Mouse (Mus musculus): ENCODE data around the gene Stx4a. TPM values are rescaled to one million over a fixed set of nuclear protein-coding genes. Genes with fewer than 3 reads are reported as not detected.

Gene Stx4a
- polyA plus RNA-seq, 1 experiment from 2014 or later, result 10.6 TPM

DNA sequence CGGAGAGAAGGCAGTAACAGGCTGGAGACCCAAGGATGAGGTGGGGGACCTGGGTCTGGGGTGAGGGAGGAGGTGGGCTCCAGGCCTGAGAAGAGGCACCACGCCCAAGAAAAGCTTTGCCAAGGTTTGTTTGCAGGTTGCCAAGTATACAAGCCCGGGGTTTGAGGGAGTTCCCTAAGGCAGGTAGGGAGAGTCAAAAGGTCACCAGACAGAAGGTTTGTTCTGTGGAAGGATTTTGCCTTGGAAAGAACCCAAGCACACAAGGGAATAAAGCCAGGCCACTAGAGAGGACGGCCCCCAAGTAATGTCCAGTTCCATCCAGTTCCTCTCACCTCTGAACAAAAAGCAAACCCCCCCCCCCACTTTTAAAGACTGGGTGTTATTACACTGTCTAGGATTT lies 12.9 kb upstream of the Stx4a start:
- Histone ChIP-seq H3K27ac (no peak overlapping the region), H3K36me3 (replicated peaks; ENCODE audit: control insufficient read depth, insufficient read depth) (peaks cover 86% of the 10 kb centered on the region), H3K4me3 (replicated peaks; ENCODE audit: low read length) (no peak overlapping the region), H3K9ac (no peak overlapping the region), H3K4me1 (replicated peaks; ENCODE audit: control insufficient read depth, insufficient read depth, low read length) (no peaks in the 10 kb centered on the region), H3K4me2 (replicated peaks) (no peak overlapping the region), H3K27me3 (ENCODE audit: control insufficient read depth, insufficient read depth, low read length) (no peaks in the 10 kb centered on the region), H3K9me3 (ENCODE audit: control insufficient read depth, low read length) (no peaks in the 10 kb centered on the region)
- ATAC-seq (ENCODE audit: low FRiP score) (no peak), DNase-seq (ENCODE audit: low spot score) (no peak)
- 80% methylated on average over 4 of the region's 4 CpGs for WGBS

DNA sequence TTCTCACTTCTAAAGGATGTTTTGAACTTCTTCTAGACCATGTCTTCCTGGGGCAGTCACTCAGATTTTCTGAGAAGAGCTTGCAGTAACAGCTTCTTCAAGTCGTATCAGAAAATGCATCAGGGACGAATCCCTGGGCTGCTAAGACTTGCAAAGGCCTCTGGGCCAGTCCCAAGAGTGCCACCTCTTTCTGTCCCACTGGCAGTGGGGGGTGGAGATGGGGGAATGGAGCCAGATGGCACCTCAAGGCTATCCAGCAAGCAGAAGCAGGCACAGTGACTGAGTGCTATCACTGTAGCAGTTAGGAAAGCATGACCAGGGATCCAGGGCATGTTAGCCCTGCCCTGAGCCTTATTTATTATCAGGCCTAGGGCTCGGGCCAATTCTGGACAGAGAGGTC lies 11.8 kb upstream of the Stx4a start:
- no peaks in the 10 kb centered on the region for H3K4me1 ChIP-seq (replicated peaks; ENCODE audit: control insufficient read depth, insufficient read depth, low read length)
- H3K27ac ChIP-seq, result no peak overlapping the region
- DNase-seq (ENCODE audit: low spot score) (no peak), ATAC-seq (ENCODE audit: low FRiP score) (no peak)
- H3K9me3 ChIP-seq (ENCODE audit: control insufficient read depth, low read length), result no peaks in the 10 kb centered on the region
- no peaks in the 10 kb centered on the region for H3K27me3 ChIP-seq (ENCODE audit: control insufficient read depth, insufficient read depth, low read length)
- WGBS, result 91% methylated on average over 3 of the region's 3 CpGs
- no peak overlapping the region for H3K4me2 ChIP-seq (replicated peaks)
- no peak overlapping the region for H3K4me3 ChIP-seq (replicated peaks; ENCODE audit: low read length)
- H3K9ac ChIP-seq, result no peak overlapping the region
- peaks cover 81% of the 10 kb centered on the region for H3K36me3 ChIP-seq (replicated peaks; ENCODE audit: control insufficient read depth, insufficient read depth)

DNA sequence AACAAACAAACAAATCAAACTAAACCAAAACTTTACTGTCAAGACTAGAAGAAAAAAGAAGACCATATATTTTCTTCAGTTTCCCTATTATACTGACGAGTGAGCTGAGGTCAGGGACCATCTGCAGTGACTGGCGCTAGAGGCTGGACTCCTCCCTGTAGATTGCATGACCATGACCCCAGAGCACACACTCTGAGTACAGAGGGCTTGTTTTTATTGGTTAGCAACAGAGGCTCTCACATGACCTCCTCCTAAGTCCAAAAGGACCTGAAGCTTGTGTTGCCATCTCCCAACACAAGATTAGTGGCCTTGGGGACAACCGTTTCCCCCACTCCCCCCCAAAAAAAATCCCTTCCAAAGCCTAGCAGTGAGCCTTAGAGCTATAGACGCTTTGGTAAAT lies 10.3 kb upstream of the Stx4a start:
- no peak overlapping the region for H3K9ac ChIP-seq
- no peak overlapping the region for H3K4me3 ChIP-seq (replicated peaks; ENCODE audit: low read length)
- no peak overlapping the region for H3K27ac ChIP-seq
- H3K4me1 ChIP-seq (replicated peaks; ENCODE audit: control insufficient read depth, insufficient read depth, low read length), result no peaks in the 10 kb centered on the region
- WGBS, result 90% methylated on average over 4 of the region's 4 CpGs
- no peak for ATAC-seq (ENCODE audit: low FRiP score)
- H3K9me3 ChIP-seq (ENCODE audit: control insufficient read depth, low read length), result no peaks in the 10 kb centered on the region
- H3K27me3 ChIP-seq (ENCODE audit: control insufficient read depth, insufficient read depth, low read length), result no peaks in the 10 kb centered on the region
- no peak overlapping the region for H3K4me2 ChIP-seq (replicated peaks)
- DNase-seq (ENCODE audit: low spot score), result no peak
- peaks cover 72% of the 10 kb centered on the region for H3K36me3 ChIP-seq (replicated peaks; ENCODE audit: control insufficient read depth, insufficient read depth)

DNA sequence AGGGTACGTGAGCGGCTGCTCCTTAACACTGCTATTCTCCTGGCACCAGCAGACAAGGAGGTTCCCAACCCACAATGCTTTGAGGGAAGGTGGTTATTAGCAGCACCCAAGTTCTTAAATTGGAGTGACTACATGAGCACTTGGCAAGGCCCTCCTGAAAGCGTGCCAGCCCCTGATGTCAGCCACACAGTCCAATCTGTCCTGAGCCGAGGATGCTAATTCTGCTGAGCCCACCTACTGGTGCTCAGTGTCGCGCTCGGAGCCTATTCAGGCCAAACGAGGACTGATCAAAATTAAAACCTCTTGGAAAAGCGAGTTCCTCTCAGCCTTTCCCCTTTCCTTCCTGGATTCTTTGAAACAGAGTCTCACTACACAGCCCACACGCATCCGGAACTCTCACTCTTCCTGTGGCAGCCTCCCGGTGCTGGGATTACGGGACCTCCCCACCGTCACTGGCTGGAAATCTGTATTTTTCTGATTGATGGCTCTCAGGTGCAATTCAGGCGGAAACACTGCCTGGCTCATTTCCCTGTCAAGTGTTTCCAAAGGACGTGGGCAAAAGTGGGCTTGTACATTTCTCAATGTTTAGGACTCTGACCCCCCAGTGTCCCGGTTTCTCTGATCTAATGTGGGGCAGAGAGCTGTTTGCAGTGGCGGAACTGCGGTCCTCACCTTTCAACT lies 9.7 kb upstream of the Stx4a start:
- Histone ChIP-seq H3K36me3 (replicated peaks; ENCODE audit: control insufficient read depth, insufficient read depth) (peaks cover 66% of the 10 kb centered on the region), H3K4me3 (replicated peaks; ENCODE audit: low read length) (no peak overlapping the region), H3K4me1 (replicated peaks; ENCODE audit: control insufficient read depth, insufficient read depth, low read length) (no peaks in the 10 kb centered on the region), H3K4me2 (replicated peaks) (no peak overlapping the region), H3K9me3 (ENCODE audit: control insufficient read depth, low read length) (no peaks in the 10 kb centered on the region), H3K27me3 (ENCODE audit: control insufficient read depth, insufficient read depth, low read length) (no peaks in the 10 kb centered on the region), H3K27ac (no peak overlapping the region), H3K9ac (no peak overlapping the region)
- DNase-seq (ENCODE audit: low spot score) (no peak), ATAC-seq (ENCODE audit: low FRiP score) (no peak)
- 84% methylated on average over 19 of the region's 19 CpGs for WGBS

DNA sequence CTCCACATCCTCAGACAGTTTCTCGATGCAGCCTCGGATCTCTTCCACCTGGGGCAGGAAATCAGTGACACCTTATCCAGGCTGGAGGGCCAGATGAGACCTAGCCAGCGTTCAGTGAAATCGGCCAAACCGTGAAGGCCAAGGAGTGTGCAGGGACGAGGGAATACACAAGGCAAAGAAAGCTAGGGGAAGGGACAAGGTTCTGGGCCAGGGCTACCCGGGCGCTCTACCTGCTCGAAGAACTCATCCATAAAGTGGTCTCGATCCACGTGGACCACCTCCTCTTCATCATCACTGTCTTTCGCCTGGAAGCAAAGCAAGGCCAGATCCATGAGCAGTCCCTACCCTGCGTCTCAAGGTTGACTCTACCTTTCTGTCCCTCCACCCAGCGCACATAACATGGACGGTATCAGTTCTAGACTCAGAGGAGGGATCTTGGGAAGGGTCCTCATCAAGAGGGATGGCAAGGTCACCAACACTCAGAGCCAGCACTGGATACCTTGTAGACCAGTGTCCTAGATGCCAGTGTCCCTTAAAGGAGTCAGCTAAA lies 8.9 kb upstream of the Stx4a start:
- H3K27me3 ChIP-seq (ENCODE audit: control insufficient read depth, insufficient read depth, low read length), result no peaks in the 10 kb centered on the region
- H3K9me3 ChIP-seq (ENCODE audit: control insufficient read depth, low read length), result no peaks in the 10 kb centered on the region
- H3K9ac ChIP-seq, result no peak overlapping the region
- no peak overlapping the region for H3K4me3 ChIP-seq (replicated peaks; ENCODE audit: low read length)
- no peak for ATAC-seq (ENCODE audit: low FRiP score)
- 94% methylated on average over 15 of the region's 15 CpGs for WGBS
- no peaks in the 10 kb centered on the region for H3K4me1 ChIP-seq (replicated peaks; ENCODE audit: control insufficient read depth, insufficient read depth, low read length)
- peaks cover 58% of the 10 kb centered on the region for H3K36me3 ChIP-seq (replicated peaks; ENCODE audit: control insufficient read depth, insufficient read depth)
- DNase-seq (ENCODE audit: low spot score), result no peak
- H3K4me2 ChIP-seq (replicated peaks), result no peak overlapping the region
- H3K27ac ChIP-seq, result no peak overlapping the region

DNA sequence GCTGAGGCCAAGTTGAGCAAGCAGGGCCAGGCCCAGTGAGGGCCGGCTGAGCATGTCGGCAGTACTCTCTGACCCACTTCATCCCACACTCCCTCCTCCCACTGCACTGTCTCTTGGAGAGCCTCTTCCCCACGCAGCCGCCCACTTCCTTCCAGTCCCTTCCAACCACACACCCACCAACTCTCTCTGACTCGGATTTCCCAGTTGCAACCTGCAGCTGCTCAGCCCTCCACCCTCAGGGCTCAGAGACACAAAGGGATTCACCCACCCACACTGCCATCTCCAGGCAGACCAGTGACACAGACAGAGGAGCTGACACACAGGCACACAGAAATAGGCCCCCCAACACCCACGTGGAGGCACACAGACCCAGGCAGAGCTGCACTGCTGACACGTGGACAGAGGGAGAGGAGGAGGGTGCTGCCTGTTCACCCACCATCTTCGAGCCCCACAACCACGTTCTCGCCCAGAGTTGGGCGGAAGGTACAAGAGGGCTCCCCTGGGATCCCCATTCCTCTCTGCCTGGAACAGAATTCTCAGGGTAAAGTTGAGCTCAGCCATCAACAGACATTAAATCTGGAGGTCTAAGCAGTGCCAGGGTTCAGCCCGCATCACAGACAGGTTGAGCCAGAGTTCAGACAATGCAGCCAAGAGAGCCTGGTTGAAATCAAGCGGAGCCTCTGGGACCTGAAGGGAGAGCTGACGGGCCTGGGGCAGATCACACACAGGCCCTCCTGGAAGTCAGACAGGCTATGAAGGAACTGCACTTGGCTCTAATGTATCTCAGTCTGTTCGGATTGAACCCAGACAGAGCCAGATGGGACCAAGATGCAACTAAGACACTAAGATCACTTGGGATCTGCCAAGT lies 7.9 kb upstream of the Stx4a start:
- H3K9ac ChIP-seq, result no peak overlapping the region
- DNase-seq (ENCODE audit: low spot score), result no peak
- H3K36me3 ChIP-seq (replicated peaks; ENCODE audit: control insufficient read depth, insufficient read depth), result peaks cover 49% of the 10 kb centered on the region

DNA sequence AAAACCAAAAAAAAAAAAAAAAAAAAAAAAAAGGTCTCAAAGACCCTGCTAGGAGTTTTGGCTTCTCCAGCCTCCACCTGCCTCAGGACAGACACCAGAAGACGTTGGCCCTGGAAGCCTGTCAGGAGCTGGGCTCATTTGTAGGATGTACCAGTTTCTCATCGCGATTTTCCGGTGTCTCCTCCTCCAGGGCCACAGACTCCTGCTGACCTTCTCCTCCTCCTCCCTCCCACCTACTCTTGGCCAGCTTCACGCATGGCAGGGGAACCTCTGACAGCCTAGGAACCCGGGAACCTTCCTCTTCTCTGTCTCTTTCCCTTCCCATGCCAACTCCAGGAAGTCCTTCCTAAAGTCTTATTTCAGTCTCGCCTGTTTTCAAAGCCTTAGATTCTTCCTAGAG lies 7.0 kb upstream of the Stx4a start:
- Histone ChIP-seq H3K4me2 (replicated peaks) (no peak overlapping the region), H3K9me3 (ENCODE audit: control insufficient read depth, low read length) (no peaks in the 10 kb centered on the region), H3K27ac (no peak overlapping the region), H3K4me1 (replicated peaks; ENCODE audit: control insufficient read depth, insufficient read depth, low read length) (no peaks in the 10 kb centered on the region), H3K9ac (no peak overlapping the region), H3K4me3 (replicated peaks; ENCODE audit: low read length) (no peak overlapping the region), H3K36me3 (replicated peaks; ENCODE audit: control insufficient read depth, insufficient read depth) (peaks cover 40% of the 10 kb centered on the region), H3K27me3 (ENCODE audit: control insufficient read depth, insufficient read depth, low read length) (no peaks in the 10 kb centered on the region)
- ATAC-seq (ENCODE audit: low FRiP score) (no peak), DNase-seq (ENCODE audit: low spot score) (no peak)
- WGBS, result 80% methylated on average over 7 of the region's 7 CpGs

More for the DNA sequence above, 7.9 kb upstream of the Stx4a start:
- no peak for ATAC-seq (ENCODE audit: low FRiP score)
- Histone ChIP-seq H3K4me3 (replicated peaks; ENCODE audit: low read length) (no peak overlapping the region), H3K27me3 (ENCODE audit: control insufficient read depth, insufficient read depth, low read length) (no peaks in the 10 kb centered on the region), H3K9me3 (ENCODE audit: control insufficient read depth, low read length) (no peaks in the 10 kb centered on the region), H3K4me1 (replicated peaks; ENCODE audit: control insufficient read depth, insufficient read depth, low read length) (no peaks in the 10 kb centered on the region), H3K4me2 (replicated peaks) (no peak overlapping the region), H3K27ac (no peak overlapping the region)
- WGBS, result 69% methylated on average over 15 of the region's 15 CpGs

DNA sequence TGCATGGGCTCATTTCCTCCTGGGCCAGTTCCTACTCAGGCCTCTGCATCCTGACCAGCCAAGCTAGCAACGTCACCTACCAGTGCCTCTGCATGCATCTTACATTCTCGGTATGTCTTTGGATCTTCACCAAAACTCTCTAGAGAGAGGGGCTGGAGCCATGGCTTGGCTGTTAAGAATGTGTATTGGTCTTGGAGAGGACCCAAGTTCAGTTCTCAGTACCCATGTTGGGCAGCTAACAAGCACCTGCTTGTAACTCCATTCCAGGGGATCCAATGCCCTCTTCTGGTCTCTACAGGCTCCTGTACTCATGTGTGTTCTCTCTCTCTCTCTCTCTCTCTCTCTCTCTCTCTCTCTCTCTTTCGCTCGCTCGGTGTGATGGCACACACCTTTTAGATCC lies 6.3 kb upstream of the Stx4a start:
- Histone ChIP-seq H3K9ac (no peak overlapping the region), H3K36me3 (replicated peaks; ENCODE audit: control insufficient read depth, insufficient read depth) (peaks cover 33% of the 10 kb centered on the region), H3K4me2 (replicated peaks) (no peak overlapping the region), H3K4me3 (replicated peaks; ENCODE audit: low read length) (no peak overlapping the region), H3K9me3 (ENCODE audit: control insufficient read depth, low read length) (no peaks in the 10 kb centered on the region), H3K4me1 (replicated peaks; ENCODE audit: control insufficient read depth, insufficient read depth, low read length) (peaks cover 1% of the 10 kb centered on the region), H3K27me3 (ENCODE audit: control insufficient read depth, insufficient read depth, low read length) (no peaks in the 10 kb centered on the region), H3K27ac (no peak overlapping the region)
- no peak for DNase-seq (ENCODE audit: low spot score)
- ATAC-seq (ENCODE audit: low FRiP score), result no peak
- 90% methylated on average over 5 of the region's 5 CpGs for WGBS

DNA sequence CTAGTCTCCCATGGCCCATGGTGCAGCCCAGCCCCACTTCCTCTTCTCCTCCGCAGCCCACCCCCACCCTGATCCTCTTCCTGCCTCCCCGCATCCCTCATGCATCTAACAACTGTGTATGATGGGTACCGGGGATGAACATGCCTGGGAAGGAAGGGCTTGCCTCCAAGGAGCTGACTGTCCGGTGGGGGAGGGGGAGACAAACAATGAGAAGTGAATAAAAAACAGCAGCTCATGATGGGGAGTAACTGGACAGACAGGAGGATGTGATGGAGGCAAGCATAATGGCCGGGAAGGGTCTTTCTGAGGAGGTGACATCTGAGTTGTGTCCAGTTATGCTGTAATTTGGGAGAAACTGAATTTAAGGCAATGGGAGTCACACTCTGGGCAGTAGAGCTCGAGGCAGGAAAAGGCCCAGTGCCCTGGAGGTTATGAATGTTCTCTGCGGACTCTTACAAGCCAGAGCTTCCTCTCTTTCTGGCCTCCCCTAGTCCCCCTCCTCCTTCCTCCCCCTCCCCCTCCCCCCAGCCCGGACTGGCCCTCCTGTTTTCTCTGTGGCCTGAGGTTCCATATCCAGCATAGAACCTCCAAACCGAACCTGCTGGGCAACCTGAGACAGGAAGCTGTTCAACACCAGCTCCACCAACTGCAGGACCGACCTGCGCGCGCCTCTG lies 3.1 kb upstream of the Stx4a start:
- WGBS, result 71% methylated on average over 13 of the region's 13 CpGs
- Histone ChIP-seq H3K9ac (no peak overlapping the region), H3K9me3 (ENCODE audit: control insufficient read depth, low read length) (no peaks in the 10 kb centered on the region), H3K36me3 (replicated peaks; ENCODE audit: control insufficient read depth, insufficient read depth) (peaks cover 7% of the 10 kb centered on the region), H3K27ac (no peak overlapping the region), H3K4me3 (replicated peaks; ENCODE audit: low read length) (no peak overlapping the region), H3K4me1 (replicated peaks; ENCODE audit: control insufficient read depth, insufficient read depth, low read length) (peaks cover 13% of the 10 kb centered on the region), H3K4me2 (replicated peaks) (no peak overlapping the region), H3K27me3 (ENCODE audit: control insufficient read depth, insufficient read depth, low read length) (no peaks in the 10 kb centered on the region)
- DNase-seq (ENCODE audit: low spot score) (no peak), ATAC-seq (ENCODE audit: low FRiP score) (no peak)
